Mouse (Mus musculus): ENCODE data around the gene Spef1. TPM values are rescaled to one million over a fixed set of nuclear protein-coding genes. Genes with fewer than 3 reads are reported as not detected.

Spef1 gene
- polyA plus RNA-seq, 1 experiment = 8.2 TPM

DNA sequence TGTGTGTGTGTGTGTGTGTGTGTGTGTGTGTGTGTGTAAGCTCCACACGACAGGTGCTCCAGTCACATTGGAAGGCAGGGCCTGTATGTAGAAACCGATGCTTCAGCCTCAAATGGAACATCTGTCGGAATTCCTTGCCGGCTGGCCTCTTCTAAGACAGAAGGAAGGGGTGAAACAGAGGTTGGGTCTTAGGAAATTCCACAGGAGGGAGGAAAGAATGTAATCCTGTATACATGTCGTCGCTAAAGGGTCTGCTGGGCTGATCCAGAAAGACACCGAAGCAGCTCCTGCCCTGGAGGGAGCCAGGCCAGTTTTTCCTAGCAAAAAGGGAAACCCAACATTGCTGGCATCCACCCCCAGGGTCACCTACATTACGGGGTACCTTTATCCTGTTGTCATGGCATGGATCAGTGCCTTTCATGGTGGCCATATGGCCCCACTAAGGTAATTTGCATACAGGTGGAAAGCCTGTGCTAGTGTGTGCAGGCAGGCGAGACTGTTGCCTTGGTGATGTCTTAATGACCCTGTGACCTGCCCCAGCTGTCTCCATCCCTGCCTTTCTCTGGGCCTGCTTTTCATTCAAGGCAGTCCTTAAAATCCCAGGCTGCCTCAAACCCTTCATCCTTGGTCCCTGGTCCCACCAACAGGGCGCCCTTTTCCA, 3.4 kb upstream of the Spef1 start:
- Histone ChIP-seq H3K27ac (ENCODE audit: insufficient read depth, low read depth, low read length) (peak overlapping the region; percentile 36), H3K4me3 (ENCODE audit: low read depth, low read length) (no peak overlapping the region), H3K4me1 (ENCODE audit: control insufficient read depth, insufficient read depth, insufficient read length, low read length) (peaks cover 14% of the 10 kb centered on the region; the same call in 1 of the 2 replicates), H3K36me3 (ENCODE audit: control insufficient read depth, insufficient read depth, low read length) (peaks cover 17% of the 10 kb centered on the region), H3K27me3 (ENCODE audit: control insufficient read depth, insufficient read depth, low read length) (no peaks in the 10 kb centered on the region)
- WGBS = 65% methylated on average over 10 of the region's 10 CpGs
- TF ChIP-seq CTCF (IDR thresholded peaks at IDR 0.05; ENCODE audit: extremely low read depth, insufficient read length, insufficient replicate concordance, low read depth, low read length) = no peak

DNA sequence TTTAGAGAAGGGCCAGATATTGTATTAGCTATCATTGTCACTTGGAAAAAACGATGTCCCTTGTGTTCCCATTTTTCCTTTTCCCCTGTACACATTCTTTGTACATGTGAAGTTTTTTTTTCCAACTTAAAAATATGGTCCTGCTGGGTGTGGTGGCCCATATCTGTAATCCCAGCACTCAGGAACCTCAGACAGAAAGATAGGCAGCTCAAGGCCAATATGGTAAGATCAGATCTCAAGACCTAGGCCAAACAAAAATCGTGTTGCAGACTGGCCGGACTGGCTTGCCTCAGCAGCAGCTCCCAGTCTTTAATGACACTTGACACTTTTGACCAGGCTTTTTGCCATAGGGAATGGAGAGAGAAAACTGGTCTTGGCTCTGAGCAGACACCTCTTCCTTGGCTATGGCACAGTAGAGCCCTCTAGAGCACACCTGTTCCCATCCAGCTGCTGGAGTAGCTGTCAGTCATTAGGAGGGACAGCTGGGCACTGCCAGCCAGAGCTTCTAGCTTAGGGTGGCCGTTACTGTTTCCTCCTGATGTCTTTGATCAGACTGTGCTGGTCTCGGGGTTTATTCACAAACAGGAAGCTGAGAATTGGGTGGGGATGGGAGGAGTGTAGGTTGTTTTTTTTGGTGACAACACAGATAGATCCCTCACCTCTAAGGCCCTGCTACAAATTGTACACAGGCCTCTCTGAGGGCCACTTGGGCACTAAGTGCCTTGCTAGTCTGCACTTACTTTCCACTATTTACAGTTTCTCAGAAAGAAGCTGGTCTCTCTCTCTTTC, 2.6 kb upstream of the Spef1 start:
- 39% methylated on average over 5 of the region's 5 CpGs for WGBS
- Histone ChIP-seq H3K36me3 (ENCODE audit: control insufficient read depth, insufficient read depth, low read length) (peaks cover 17% of the 10 kb centered on the region), H3K4me3 (ENCODE audit: low read depth, low read length) (no peak overlapping the region), H3K27me3 (ENCODE audit: control insufficient read depth, insufficient read depth, low read length) (no peaks in the 10 kb centered on the region), H3K4me1 (ENCODE audit: control insufficient read depth, insufficient read depth, insufficient read length, low read length) (peaks cover 14% of the 10 kb centered on the region; the same call in 1 of the 2 replicates), H3K27ac (ENCODE audit: insufficient read depth, low read depth, low read length) (peak overlapping the region; percentile 36)
- no peak for TF ChIP-seq CTCF (IDR thresholded peaks at IDR 0.05; ENCODE audit: extremely low read depth, insufficient read length, insufficient replicate concordance, low read depth, low read length)
- TF ChIP-seq POLR2A (IDR thresholded peaks at IDR 0.05; ENCODE audit: low read depth, low read length) = no peak

DNA sequence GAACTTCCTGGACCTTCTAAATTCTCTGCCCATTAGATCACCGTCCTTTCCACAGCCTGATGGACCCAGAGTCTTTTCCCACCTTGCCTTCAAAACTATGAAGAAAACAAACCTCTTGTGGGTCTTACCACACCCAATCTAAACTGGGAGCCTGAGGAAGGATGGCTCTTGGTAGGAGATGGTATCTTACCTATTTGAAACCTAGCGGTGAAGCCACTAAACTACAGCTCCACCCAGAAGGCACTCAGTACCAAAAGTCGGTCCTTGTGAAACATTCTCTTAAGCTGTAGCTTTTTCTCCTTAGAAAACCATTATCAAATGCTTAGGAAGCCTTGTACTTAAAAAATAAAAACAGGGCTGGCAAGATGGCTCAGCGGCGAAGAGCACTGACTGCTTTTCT, 1.2 kb upstream of the Spef1 start:
- Histone ChIP-seq H3K4me1 (ENCODE audit: control insufficient read depth, insufficient read depth, insufficient read length, low read length) (peaks cover 14% of the 10 kb centered on the region; the same call in 1 of the 2 replicates), H3K4me3 (ENCODE audit: low read depth, low read length) (no peak overlapping the region), H3K36me3 (ENCODE audit: control insufficient read depth, insufficient read depth, low read length) (peaks cover 15% of the 10 kb centered on the region), H3K27me3 (ENCODE audit: control insufficient read depth, insufficient read depth, low read length) (no peaks in the 10 kb centered on the region), H3K27ac (ENCODE audit: insufficient read depth, low read depth, low read length) (no peak overlapping the region)
- WGBS = 93% methylated on average over 5 of the region's 5 CpGs
- TF ChIP-seq CTCF (IDR thresholded peaks at IDR 0.05; ENCODE audit: extremely low read depth, insufficient read length, insufficient replicate concordance, low read depth, low read length) (no peak), POLR2A (IDR thresholded peaks at IDR 0.05; ENCODE audit: low read depth, low read length) (no peak)

DNA sequence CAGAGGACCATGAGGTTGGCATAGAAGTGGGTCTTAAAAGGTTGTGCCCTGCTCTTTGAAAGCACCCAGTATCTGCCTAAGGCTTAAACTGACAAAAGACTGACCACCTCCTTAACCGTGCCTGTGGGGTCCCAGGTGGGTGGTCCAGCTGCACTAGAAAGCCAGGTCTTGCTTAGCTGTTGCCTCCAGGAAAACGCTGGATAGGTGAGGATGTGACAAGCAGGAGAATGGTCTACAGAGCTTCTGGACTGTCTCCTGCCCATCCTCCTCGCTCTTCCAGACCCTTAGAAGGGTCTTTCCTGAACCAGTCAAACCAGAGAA, 480 bp upstream of the Spef1 start:
- WGBS = 45% methylated on average over 3 of the region's 3 CpGs
- Histone ChIP-seq H3K4me3 (ENCODE audit: low read depth, low read length) (peak overlapping the region; percentile 94), H3K36me3 (ENCODE audit: control insufficient read depth, insufficient read depth, low read length) (peaks cover 8% of the 10 kb centered on the region), H3K27ac (ENCODE audit: insufficient read depth, low read depth, low read length) (no peak overlapping the region), H3K27me3 (ENCODE audit: control insufficient read depth, insufficient read depth, low read length) (no peaks in the 10 kb centered on the region), H3K4me1 (ENCODE audit: control insufficient read depth, insufficient read depth, insufficient read length, low read length) (peaks cover 14% of the 10 kb centered on the region; the same call in 1 of the 2 replicates)
- TF ChIP-seq POLR2A (IDR thresholded peaks at IDR 0.05; ENCODE audit: low read depth, low read length) (no peak), CTCF (IDR thresholded peaks at IDR 0.05; ENCODE audit: extremely low read depth, insufficient read length, insufficient replicate concordance, low read depth, low read length) (no peak)

DNA sequence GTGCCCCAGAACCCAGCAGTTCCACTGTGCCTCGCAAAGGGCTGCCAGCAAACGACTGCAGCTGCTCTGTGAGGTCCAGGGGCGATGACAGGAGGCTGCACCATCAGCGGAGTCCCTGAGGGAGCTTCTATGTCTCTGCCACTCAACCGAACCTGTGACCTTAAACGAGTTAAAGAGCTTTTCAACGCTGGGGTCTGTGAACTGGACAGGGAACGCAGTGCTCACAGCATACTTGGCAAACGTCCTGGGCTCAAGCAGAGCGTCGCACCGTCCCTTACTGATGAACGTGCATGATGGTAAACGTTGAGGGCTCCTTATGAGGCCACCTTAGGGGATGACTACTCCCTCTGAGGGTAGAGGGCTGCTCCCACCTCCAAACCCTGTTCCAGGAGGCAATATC, 739 bp downstream of the Spef1 start:
- 3% methylated on average over 14 of the region's 14 CpGs for WGBS

DNA sequence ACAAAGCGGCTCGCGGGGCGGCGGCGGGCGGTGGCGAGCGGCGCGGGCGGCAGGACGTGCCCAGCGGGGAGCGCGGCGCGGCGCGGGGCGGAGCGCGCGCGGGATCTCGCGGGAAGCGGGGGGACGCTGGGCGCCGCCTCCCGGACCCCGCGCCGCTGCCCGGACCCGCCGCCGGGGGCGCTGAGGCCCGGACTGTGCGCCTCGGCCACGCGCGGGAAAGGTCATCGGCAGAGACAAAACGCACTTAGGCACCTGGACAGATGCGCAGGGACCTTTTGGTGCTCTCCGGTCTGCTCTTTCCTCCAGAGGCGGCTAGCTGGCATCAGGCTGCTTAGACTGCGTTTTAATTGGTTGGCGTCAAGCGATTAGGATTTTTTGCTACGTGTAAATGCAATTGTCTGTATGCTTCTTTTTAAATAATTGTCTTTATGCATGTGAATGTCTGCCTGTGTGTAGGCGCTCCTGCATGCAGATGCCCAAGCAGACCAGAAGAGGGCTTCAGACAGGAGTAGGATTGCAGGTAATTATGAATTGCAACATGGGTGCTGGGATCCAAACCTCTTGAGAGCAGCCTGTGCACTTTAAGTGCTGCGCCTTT, 7.0 kb downstream of the Spef1 start, which contains the start of gene Cenpb:
Gene Cenpb (minus strand): TSS at position 78 of the 598 bp plus-strand sequence.
- Histone ChIP-seq H3K27ac (ENCODE audit: insufficient read depth, low read depth, low read length) (peak within 1 kb of the TSS; percentile 85), H3K4me1 (ENCODE audit: control insufficient read depth, insufficient read depth, insufficient read length, low read length) (peaks cover 21% of the 10 kb centered on the region), H3K36me3 (ENCODE audit: control insufficient read depth, insufficient read depth, low read length) (peaks cover 3% of the 10 kb centered on the region; the same call in 1 of the 2 replicates), H3K27me3 (ENCODE audit: control insufficient read depth, insufficient read depth, low read length) (no peaks in the 10 kb centered on the region), H3K4me3 (ENCODE audit: low read depth, low read length) (peak within 1 kb of the TSS; percentile 92)
- WGBS = 4% methylated on average over 52 of the region's 57 CpGs
- TF ChIP-seq POLR2A (IDR thresholded peaks at IDR 0.05; ENCODE audit: low read depth, low read length) = no peak
- TF ChIP-seq CTCF (IDR thresholded peaks at IDR 0.05; ENCODE audit: extremely low read depth, insufficient read length, insufficient replicate concordance, low read depth, low read length) = peak; percentile 52

More for the DNA sequence above, 739 bp downstream of the Spef1 start:
- Histone ChIP-seq H3K27ac (ENCODE audit: insufficient read depth, low read depth, low read length) (peak overlapping the region; percentile 22; the same call in 1 of the 2 replicates), H3K36me3 (ENCODE audit: control insufficient read depth, insufficient read depth, low read length) (0 out of 2 replicates have a peak, but pooled peaks cover under 1% of the 10 kb centered on the region), H3K4me1 (ENCODE audit: control insufficient read depth, insufficient read depth, insufficient read length, low read length) (peaks cover 14% of the 10 kb centered on the region; the same call in 1 of the 2 replicates), H3K4me3 (ENCODE audit: low read depth, low read length) (peak overlapping the region; percentile 94), H3K27me3 (ENCODE audit: control insufficient read depth, insufficient read depth, low read length) (no peaks in the 10 kb centered on the region)
- TF ChIP-seq CTCF (IDR thresholded peaks at IDR 0.05; ENCODE audit: extremely low read depth, insufficient read length, insufficient replicate concordance, low read depth, low read length) (no peak), POLR2A (IDR thresholded peaks at IDR 0.05; ENCODE audit: low read depth, low read length) (no peak)

Measured in small intestine, adult 2 months (tissue).